ENCODE assay signal across 22 mouse cellular contexts in genomic region chr2:117556301-117556700, GRCm38 (mm10).
A peak's percentile ranks its signal among the peaks of the same experiment; 100 is the strongest.
DNase-seq lines count a peak whose midpoint lies in the region; ATAC-seq lines count a peak whose summit lies in the region.
"Had no signal": no experiment of that assay in that cellular context is flagged by ENCODE, and none has a peak within 500 bp of the region (broad histone marks: within the 10 kb centered on the region; RNA-seq: fewer than 3 reads in every experiment).

No protein-coding gene starts in this region.

- H3K4me1 ChIP-seq in midbrain, embryonic 14.5 days (ENCODE audit: control insufficient read depth, insufficient read depth, low read length) = no peaks in the 10 kb centered on the region
- peaks cover 9% of the 10 kb centered on the region; the same call in 1 of the 2 replicates for H3K4me1 ChIP-seq in midbrain, embryonic 10.5 days
- no peaks in the 10 kb centered on the region for H3K4me1 ChIP-seq in forebrain, embryonic 13.5 days
- H3K4me1 ChIP-seq: hindbrain, embryonic 15.5 days; liver, embryonic 13.5 days; midbrain, embryonic 15.5 days had no signal

- 52% methylated on average over 2 of the region's 2 CpGs for WGBS in midbrain, embryonic 14.5 days
- WGBS in midbrain, embryonic 10.5 days = 74% methylated on average over 2 of the region's 2 CpGs
- WGBS in forebrain, embryonic 13.5 days = 74% methylated on average over 2 of the region's 2 CpGs

- no peaks in the 10 kb centered on the region for H3K36me3 ChIP-seq in midbrain, embryonic 14.5 days (ENCODE audit: control insufficient read depth, insufficient read depth, low read length)
- no peaks in the 10 kb centered on the region for H3K36me3 ChIP-seq in midbrain, embryonic 10.5 days
- no peaks in the 10 kb centered on the region for H3K36me3 ChIP-seq in forebrain, embryonic 13.5 days (ENCODE audit: poor library complexity, severe bottlenecking)
- H3K36me3 ChIP-seq: forebrain, embryonic 12.5 days; hindbrain, embryonic 15.5 days; liver, embryonic 13.5 days; midbrain, embryonic 15.5 days had no signal

- H3K9me3 ChIP-seq in midbrain, embryonic 14.5 days (ENCODE audit: control insufficient read depth, low read length) = no peaks in the 10 kb centered on the region
- H3K9me3 ChIP-seq in midbrain, embryonic 10.5 days (replicated peaks) = no peaks in the 10 kb centered on the region
- no peaks in the 10 kb centered on the region for H3K9me3 ChIP-seq in forebrain, embryonic 13.5 days (replicated peaks)
- H3K9me3 ChIP-seq: forebrain, embryonic 12.5 days; hindbrain, embryonic 15.5 days; liver, embryonic 13.5 days; midbrain, embryonic 15.5 days had no signal

- H3K27ac ChIP-seq in midbrain, embryonic 14.5 days (replicated peaks; ENCODE audit: low read depth, low read length) = no peak overlapping the region
- no peak overlapping the region for H3K27ac ChIP-seq in midbrain, embryonic 10.5 days (replicated peaks)
- H3K27ac ChIP-seq in forebrain, embryonic 13.5 days = no peak overlapping the region
- H3K27ac ChIP-seq: forebrain, embryonic 12.5 days; heart, adult 2 months; hindbrain, embryonic 15.5 days; kidney, postnatal 0 days; liver, embryonic 13.5 days; macrophage; midbrain, embryonic 15.5 days; stomach, postnatal 0 days had no signal

- no peak for ATAC-seq in midbrain, embryonic 14.5 days (ENCODE audit: low FRiP score, low TSS enrichment)
- ATAC-seq in forebrain, embryonic 13.5 days = no peak
- ATAC-seq: midbrain, embryonic 15.5 days had no signal

- no peak overlapping the region for H3K4me3 ChIP-seq in midbrain, embryonic 14.5 days (replicated peaks; ENCODE audit: low read depth, low read length)
- H3K4me3 ChIP-seq in midbrain, embryonic 10.5 days = no peak overlapping the region
- no peak overlapping the region for H3K4me3 ChIP-seq in forebrain, embryonic 13.5 days
- H3K4me3 ChIP-seq: forebrain, embryonic 12.5 days; heart, adult 2 months; hindbrain, embryonic 15.5 days; liver, embryonic 13.5 days; midbrain, embryonic 15.5 days had no signal

- no peaks in the 10 kb centered on the region for H3K27me3 ChIP-seq in midbrain, embryonic 14.5 days (ENCODE audit: control insufficient read depth, insufficient read depth, low read length)
- no peaks in the 10 kb centered on the region for H3K27me3 ChIP-seq in midbrain, embryonic 10.5 days (ENCODE audit: low read depth, poor library complexity, severe bottlenecking)
- H3K27me3 ChIP-seq in forebrain, embryonic 13.5 days = no peaks in the 10 kb centered on the region
- H3K27me3 ChIP-seq: forebrain, embryonic 12.5 days; hindbrain, embryonic 15.5 days; liver, embryonic 13.5 days; midbrain, embryonic 15.5 days had no signal

- H3K9ac ChIP-seq in midbrain, embryonic 14.5 days (replicated peaks; ENCODE audit: low read length) = no peak overlapping the region
- H3K9ac ChIP-seq in forebrain, embryonic 13.5 days = no peak overlapping the region
- H3K9ac ChIP-seq: forebrain, embryonic 12.5 days; hindbrain, embryonic 15.5 days; liver, embryonic 13.5 days; lung, embryonic 14.5 days; midbrain, embryonic 15.5 days had no signal

- no peak overlapping the region for H3K4me2 ChIP-seq in midbrain, embryonic 14.5 days (ENCODE audit: low read length)
- no peak overlapping the region for H3K4me2 ChIP-seq in forebrain, embryonic 13.5 days
- H3K4me2 ChIP-seq: forebrain, embryonic 12.5 days; hindbrain, embryonic 15.5 days; liver, embryonic 13.5 days; lung, embryonic 14.5 days; midbrain, embryonic 15.5 days had no signal

- peak; percentile 13 for DNase-seq in embryo, embryonic 10 days (ENCODE audit: low spot score)
- no peak for DNase-seq in embryo, embryonic 9.5 days (ENCODE audit: extremely low spot score)
- DNase-seq in midbrain, embryonic 14.5 days = peak; percentile 7
- DNase-seq in midbrain, embryonic 10.5 days (ENCODE audit: low spot score) = no peak
- peak; percentile 36 for DNase-seq in forelimb bud, embryonic 11.5 days (ENCODE audit: low read depth, low spot score)
- no peak for DNase-seq in lung, postnatal 10 days
- no peak for DNase-seq in lung, postnatal 25 days (ENCODE audit: low spot score)
- DNase-seq: cerebellum, adult 2 months; gastrocnemius, postnatal 14 days; heart, adult 2 months; heart, postnatal 4 days; kidney, adult 11 months; layer of hippocampus, postnatal 36 days; liver, embryonic 13.5 days; lung, embryonic 14.5 days had no signal

Comparison
In these comparisons a context has a peak if more than half of its experiments do, and no peak if none do; other contexts are left out.
1. DNase-seq: peak in embryo, embryonic 10 days (single experiment), midbrain, embryonic 14.5 days (single experiment) and forelimb bud, embryonic 11.5 days (single experiment); none in embryo, embryonic 9.5 days (single experiment), midbrain, embryonic 10.5 days (single experiment), lung, postnatal 10 days (single experiment) and lung, postnatal 25 days (single experiment).